Mouse (Mus musculus): Measurements from ENCODE around the gene Palld. TPM values are rescaled to one million over a fixed set of nuclear protein-coding genes. Genes with fewer than 3 reads are reported as not detected.

Palld gene
- total RNA-seq, 2 experiments from 2014 or later, result 211 to 235 TPM

GRCm38 (mm10) chr8:61573179-61573937, 329.1 kb downstream of the Palld start:
- no peak for DNase-seq
- intact Hi-C loops (cut with DNase I), result no loop called here

DNA sequence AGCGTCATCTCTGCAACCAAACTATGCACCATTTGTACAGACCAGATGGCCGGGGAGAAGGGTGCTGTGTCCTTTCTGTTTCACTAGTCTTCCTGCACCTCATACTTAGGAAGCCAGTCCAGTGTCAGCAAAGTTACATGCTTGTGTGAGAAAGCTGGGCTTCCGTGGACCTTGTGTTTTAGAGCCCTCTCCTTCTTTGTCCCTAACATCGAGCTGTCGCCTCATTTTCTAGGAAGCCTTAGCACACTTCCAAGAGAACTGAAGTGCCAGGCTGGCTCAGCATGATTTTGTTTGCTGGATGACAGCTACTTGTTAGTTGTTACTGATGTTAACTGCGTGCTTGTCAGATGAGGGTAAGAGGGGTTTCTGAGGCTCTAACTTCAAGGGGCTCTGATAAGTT, 329.8 kb downstream of the Palld start:
- no peak for DNase-seq
- intact Hi-C loops (cut with DNase I), result no loop called here

DNA sequence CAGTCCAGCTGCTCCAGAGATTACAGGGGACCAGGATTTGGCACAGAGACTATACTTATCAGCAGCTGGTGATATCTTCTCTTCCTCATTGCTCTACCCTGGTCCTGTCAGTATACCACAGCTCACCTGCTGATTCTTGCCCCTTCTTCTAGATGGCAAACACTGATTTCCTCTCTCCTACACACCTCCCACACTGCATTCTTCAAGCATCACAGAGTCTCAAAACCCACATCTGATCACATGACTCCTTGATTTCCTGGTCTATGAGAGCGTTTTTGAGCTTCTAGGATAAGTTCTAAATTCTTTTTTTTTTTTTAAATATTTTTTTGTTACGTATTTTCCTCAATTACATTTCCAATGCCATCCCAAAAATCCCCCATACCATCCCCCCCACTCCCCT, 331.9 kb downstream of the Palld start:
- intact Hi-C loops (cut with DNase I), result no loop called here
- DNase-seq, result no peak

- no peak for DNase-seq
- intact Hi-C loops (cut with DNase I), result no loop called here
Measured at GRCm38 (mm10) chr8:61569721-61570120, 332.8 kb downstream of the Palld start.

DNA sequence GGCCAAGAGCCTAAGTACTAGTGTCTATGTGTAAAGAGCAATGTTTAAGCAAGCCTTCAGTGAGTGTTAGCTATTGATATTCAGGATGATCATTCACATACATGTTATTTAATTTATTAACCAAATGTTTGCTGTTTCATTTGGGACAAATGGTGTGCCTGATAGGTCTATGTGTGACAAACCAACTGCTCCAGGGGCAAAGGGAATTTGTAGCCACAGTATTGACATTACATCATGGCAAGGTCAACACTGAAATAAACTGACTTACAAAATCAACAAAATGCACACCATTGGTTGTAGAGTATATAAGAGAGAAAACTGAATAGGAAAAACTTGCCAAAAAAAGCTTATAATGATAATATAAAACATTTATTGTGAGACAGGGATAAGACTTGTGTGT, 333.3 kb downstream of the Palld start:
- no peak for DNase-seq
- intact Hi-C loops (cut with DNase I), result no loop called here

DNA sequence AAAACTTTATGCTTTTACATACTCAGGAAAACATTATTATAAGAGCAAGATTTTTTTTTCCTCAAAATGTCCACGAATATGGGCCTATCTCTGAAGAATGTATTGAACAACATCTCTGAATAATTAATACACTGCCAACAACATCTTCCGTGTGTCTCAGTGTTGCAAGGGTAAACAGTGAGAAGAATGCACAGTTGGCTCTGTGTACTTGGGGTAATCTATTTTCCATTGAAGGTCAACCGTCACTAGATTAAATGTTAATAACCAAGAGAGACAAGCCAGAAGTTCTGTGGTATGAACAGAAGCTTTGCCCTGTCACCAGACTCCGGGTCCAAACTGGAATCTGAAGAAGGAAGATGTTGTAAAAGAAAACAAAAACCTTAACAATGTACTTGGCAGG, 339.1 kb downstream of the Palld start:
- no peak for DNase-seq
- intact Hi-C loops (cut with DNase I), result no loop called here

DNA sequence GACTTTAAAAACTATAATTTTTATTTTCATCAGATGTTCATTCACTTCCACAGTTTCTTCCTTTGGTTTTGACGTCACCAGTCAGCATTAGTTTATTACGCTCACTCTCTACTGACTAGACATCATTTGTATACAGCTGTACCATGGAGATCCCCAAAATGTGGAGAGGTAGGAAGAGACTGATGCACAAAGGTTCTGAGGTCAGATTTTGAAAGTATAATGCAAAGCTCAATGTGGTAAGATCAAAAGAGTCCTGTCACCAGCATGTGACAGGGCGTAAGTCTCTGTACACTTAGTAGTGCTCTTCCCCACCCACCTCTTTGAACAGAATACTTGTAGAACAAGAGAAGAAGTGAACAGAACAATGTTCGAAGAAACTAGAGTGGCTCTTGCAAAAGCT, 339.9 kb downstream of the Palld start:
- intact Hi-C loops (cut with DNase I), result no loop called here
- no peak for DNase-seq

DNA sequence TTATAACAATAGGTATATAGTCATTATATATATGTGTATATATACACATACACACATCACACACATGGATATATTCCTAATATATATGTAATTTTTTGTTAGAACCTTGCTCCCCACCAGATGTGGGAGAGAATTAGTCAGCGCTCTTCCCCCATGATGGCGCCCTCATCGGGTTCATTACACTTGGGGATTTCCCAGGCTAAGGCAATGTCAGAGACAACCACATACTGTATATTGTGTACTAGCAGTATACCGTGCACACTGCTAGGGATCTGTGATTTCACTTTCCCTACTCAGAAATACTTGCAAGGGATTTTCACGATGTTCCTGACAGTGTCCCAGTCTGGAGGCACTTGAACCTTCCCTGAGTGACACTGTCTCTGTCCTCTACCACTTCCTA, 341.3 kb downstream of the Palld start:
- DNase-seq, result no peak
- intact Hi-C loops (cut with DNase I), result no loop called here

DNA sequence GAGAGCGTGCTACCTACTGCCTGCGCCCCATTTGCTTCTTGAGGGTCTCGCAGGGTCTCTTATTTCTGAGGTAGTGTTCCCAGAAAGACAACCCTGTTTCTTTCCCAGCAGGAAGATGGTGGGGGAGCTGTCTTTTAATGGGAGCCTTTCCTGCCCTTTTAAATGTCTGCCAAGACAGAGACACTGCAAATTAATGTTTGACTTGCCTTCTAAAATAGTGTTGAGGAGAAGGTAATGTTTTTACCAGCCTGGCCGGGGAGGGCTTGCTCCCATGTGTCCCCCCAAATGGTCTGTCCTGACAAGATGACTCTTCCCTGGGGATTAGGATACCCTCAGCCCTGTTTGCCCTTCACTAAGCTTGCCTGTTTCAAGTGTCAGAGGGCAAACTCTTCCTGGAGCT, 342.5 kb downstream of the Palld start:
- intact Hi-C loops (cut with DNase I), result no loop called here
- DNase-seq, result no peak

DNA sequence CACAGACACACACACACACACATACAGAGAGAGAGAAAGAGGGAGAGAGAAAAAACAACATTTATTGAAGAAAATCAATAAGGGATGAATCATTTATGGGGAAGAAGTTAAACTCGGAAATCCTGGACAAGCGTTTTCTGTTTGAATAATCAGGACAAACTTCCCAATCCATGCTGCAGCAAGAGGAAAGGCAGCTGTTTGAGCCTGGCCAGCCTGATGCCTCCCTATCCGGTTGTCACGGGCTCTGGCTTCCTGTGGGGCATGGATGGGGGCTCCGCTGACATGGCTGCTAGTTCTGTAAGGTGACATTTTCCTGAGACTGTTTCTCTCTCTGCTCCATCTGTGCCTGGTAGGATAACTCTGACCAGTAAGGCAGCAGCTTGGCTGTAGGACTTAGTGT, 343.0 kb downstream of the Palld start:
- intact Hi-C loops (cut with DNase I), result no loop called here
- no peak for DNase-seq

DNA sequence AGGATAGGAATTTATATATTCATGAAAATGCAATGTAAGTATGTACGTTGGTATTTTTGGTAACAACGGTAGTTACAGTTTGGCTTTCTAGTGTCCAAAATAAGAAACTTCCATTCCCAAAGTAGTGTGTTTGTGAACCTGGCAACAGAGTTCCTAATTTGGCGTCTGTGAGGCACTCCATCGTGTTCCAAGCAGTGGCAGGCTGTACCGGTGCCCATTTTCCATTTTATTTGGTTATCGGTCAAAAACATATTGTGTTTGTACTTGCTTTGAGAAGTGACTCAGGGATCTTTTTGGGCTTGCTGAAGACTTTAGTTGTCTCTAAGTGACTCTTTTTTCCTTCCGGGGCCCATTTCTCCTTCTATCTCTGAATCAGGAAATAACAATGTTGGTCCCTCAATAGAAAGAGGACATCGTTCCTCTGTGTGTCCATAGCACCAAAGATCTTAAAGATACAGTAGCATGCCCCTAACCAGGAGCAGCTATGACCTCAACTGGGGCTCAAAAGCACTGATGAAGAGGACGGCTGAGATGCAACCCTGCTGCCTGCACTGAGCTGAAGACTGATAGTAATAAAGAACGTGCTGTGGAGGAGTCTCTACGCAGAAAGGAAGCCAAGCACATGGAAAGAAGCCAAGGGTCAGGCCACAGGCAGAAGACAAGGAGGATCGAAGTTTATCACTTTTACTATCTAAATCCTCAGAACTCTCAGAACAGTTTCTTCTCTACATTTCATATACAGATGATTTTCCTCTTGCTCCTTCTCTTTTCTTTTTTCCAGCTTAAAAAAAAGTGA, 344.2 kb downstream of the Palld start:
- peak in 1 of 2 experiments; percentile 44 for DNase-seq
- intact Hi-C loops (cut with DNase I), result no loop called here

GRCm38 (mm10) chr8:61557036-61557435, 345.5 kb downstream of the Palld start:
- intact Hi-C loops (cut with DNase I), result no loop called here
- no peak for DNase-seq

GRCm38 (mm10) chr8:61556219-61556618, 346.3 kb downstream of the Palld start:
- intact Hi-C loops (cut with DNase I), result no loop called here
- no peak for DNase-seq

GRCm38 (mm10) chr8:61555343-61555742, 347.1 kb downstream of the Palld start:
- intact Hi-C loops (cut with DNase I), result no loop called here
- DNase-seq, result no peak

GRCm38 (mm10) chr8:61552755-61553402, 349.6 kb downstream of the Palld start:
- no peak for DNase-seq
- intact Hi-C loops (cut with DNase I), result loop anchor here (5.0 kb wide), 1 partner anchor 39 kb away; no protein-coding TSS in a partner anchor

GRCm38 (mm10) chr8:61552221-61552620, 350.3 kb downstream of the Palld start:
- DNase-seq, result no peak
- intact Hi-C loops (cut with DNase I), result loop anchor here (5.0 kb wide), 1 partner anchor 40 kb away; no protein-coding TSS in a partner anchor

DNA sequence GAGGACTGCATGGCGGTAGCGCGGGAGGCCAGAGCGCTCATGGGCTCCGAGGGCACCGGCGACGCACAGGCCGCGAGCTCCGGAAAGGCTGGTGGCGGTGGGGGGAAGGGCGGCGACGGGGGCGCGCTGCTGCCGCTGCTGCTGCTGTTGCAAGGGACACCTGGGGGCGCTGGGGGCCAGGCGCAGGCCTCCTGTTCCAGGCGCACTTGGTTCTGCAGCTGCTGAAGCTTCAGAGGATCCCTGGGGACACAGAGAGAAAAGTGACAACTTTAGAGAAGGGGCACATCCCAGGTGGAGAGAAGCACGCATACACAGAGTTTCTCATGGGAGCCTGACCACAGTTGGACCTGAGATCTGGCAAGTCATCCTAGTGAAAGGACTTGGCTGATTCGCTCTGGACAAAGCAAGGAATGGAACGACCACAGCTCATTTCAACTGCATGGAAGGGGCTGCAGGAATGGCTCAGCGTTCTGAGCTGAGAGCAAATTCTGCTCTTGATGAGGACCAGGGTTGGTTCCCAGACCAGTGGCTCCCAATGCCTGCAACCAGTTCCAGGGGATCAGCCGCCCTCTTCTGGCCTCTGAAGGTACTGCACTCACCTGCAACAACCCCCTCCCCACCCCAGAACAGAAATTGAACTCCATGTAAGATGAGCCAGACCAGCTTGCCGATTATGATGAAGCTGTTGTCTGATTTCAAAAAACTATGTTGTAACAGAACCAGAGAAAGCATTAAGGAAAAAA, 352.3 kb downstream of the Palld start:
- intact Hi-C loops (cut with DNase I), result loop anchor here (5.0 kb wide), 1 partner anchor 42 kb away; no protein-coding TSS in a partner anchor
- no peak for DNase-seq

DNA sequence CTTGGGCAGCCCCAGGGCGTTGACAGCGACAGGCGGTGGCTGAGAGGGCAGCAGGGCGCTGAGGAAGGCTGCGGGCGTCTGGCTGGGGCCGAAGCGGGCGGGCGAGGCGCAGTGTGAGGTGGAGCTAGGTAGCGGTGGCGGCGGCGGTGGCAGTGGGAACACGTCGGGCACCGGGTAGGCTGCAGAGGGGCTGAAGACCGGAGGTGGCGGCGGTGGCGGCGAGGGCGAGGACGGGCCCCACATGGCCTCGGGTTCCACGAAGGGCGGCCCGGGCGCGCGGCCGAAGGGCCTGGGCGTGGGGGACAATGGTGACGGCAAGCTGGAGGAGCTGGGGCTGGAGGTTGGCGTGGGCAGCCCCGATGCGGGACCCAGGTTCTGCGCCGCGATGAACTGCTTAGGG, 352.9 kb downstream of the Palld start:
- no peak for DNase-seq
- intact Hi-C loops (cut with DNase I), result no loop called here

GRCm38 (mm10) chr8:61539828-61540500, 362.5 kb downstream of the Palld start:
- DNase-seq, result peak; percentile 85 to 92
- intact Hi-C loops (cut with DNase I), result loop anchor here (1.0 to 10.0 kb wide), 4 partner anchors 147 to 505 kb away; no protein-coding TSS in a partner anchor

DNA sequence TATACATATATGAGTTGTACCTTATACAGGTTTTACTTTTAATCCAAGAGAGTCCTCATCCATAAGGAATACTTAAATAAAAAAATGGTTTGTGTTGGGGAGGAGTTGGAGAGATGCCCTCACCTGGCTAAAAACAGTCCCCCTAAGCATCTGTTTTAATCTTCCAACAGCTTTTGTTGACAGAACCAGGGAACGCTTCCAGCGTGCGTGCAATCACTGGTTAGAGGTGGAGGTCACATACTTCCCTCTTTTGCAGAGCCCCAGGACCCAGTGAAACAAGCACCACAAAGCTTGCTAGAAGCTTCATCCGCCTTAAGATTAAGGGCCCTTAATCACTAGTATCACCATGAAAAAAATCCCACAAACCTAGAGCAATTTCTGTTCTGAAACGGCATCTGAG, 365.0 kb downstream of the Palld start:
- peak; percentile 33 to 51 for DNase-seq
- intact Hi-C loops (cut with DNase I), result loop anchor here (10.0 kb wide), 1 partner anchor 507 kb away; no protein-coding TSS in a partner anchor
